Mouse (Mus musculus) intestine, embryonic 15.5 days (tissue): Measurements from ENCODE around the gene Upf1. TPM values are rescaled to one million over a fixed set of nuclear protein-coding genes. Genes with fewer than 3 reads are reported as not detected.

Experiments
- ATAC-seq: fragments of 200-750 bp; cut with Nextera tagmentation; 2 replicates; pipeline ENCODE4 v1.8.0; 2017; ENCODE audit warnings: moderate TSS enrichment, moderate library complexity
- H3K27ac ChIP-seq: fragments of 300-500 bp; sonication (generic); 2 replicates; pipeline ENCODE4 v1.5.1; 2015; ENCODE audit warnings: mild to moderate bottlenecking, inconsistent platforms
- H3K27me3 ChIP-seq: fragments of 300-500 bp; sonication (generic); replicated peaks from 2 replicates; pipeline ENCODE4 v1.6.1; 2015; ENCODE audit warnings: inconsistent platforms
- H3K36me3 ChIP-seq: fragments of 300-500 bp; sonication (generic); 2 replicates; pipeline ENCODE4 v1.6.1; 2015; ENCODE audit warnings: inconsistent platforms
- H3K4me1 ChIP-seq: fragments of 300-500 bp; sonication (generic); replicated peaks from 2 replicates; pipeline ENCODE4 v1.6.1; 2015; ENCODE audit warnings: inconsistent platforms
- H3K4me2 ChIP-seq: fragments of 300-500 bp; sonication (generic); replicated peaks from 2 replicates; pipeline ENCODE4 v1.6.1; 2015; ENCODE audit warnings: mild to moderate bottlenecking, inconsistent platforms
- H3K4me3 ChIP-seq: fragments of 300-500 bp; sonication (generic); replicated peaks from 2 replicates; pipeline ENCODE4 v1.5.1; 2015; ENCODE audit warnings: inconsistent platforms
- H3K9ac ChIP-seq: fragments of 300-500 bp; sonication (generic); 2 replicates; pipeline ENCODE4 v1.6.1; 2015; ENCODE audit warnings: inconsistent platforms
- H3K9me3 ChIP-seq: fragments of 300-500 bp; sonication (generic); 2 replicates; pipeline ENCODE4 v1.6.1; 2016; ENCODE audit warnings: inconsistent platforms
- WGBS: fragments of 180-500 bp; shearing (Covaris S2); methylation state at CpG from one replicate; pipeline ENCODE4 v1.1.7; 2015; 5-methylcytosine and 5-hydroxymethylcytosine counted together
- polyA plus RNA-seq: library from polyadenylated mRNA; unstranded; fragments of >200 nt; fragmentation: Nextera tagmentation; extraction: Ambion mirVana; gene quantifications from 2 replicates; pipeline ENCODE4 v1.2.1, GENCODE M21; 2015

Gene Upf1
- 14.6 and 15.7 TPM in 2 replicates for polyA plus RNA-seq

- Histone ChIP-seq H3K9ac (peak within 1 kb of the TSS; percentile 96), H3K27ac (peak within 1 kb of the TSS; percentile 88), H3K4me1 (peaks cover 45% of the 10 kb centered on the region), H3K27me3 (no peaks in the 10 kb centered on the region), H3K4me3 (peak within 1 kb of the TSS; percentile 96), H3K9me3 (no peaks in the 10 kb centered on the region), H3K4me2 (peak within 1 kb of the TSS; percentile 90), H3K36me3 (peaks cover 13% of the 10 kb centered on the region; the same call in 1 of the 2 replicates)
- WGBS = under 1% methylated on average over 62 of the region's 69 CpGs
- ATAC-seq = peak; percentile 95
Observed at GRCm38 (mm10) chr8:70353194-70353817, at the start of gene Upf1. Gene Upf1 (minus strand): TSS chr8:70353278.

GRCm38 (mm10) chr8:70397611-70398563 lies 44.8 kb upstream of the Upf1 start:
- Histone ChIP-seq H3K4me3 (no peak overlapping the region), H3K4me1 (no peaks in the 10 kb centered on the region), H3K9me3 (no peaks in the 10 kb centered on the region), H3K27ac (no peak overlapping the region), H3K36me3 (peaks cover 2% of the 10 kb centered on the region; the same call in 1 of the 2 replicates), H3K9ac (no peak overlapping the region), H3K27me3 (no peaks in the 10 kb centered on the region), H3K4me2 (no peak overlapping the region)
- WGBS = 86% methylated on average over 16 of the region's 16 CpGs
- ATAC-seq = no peak

DNA sequence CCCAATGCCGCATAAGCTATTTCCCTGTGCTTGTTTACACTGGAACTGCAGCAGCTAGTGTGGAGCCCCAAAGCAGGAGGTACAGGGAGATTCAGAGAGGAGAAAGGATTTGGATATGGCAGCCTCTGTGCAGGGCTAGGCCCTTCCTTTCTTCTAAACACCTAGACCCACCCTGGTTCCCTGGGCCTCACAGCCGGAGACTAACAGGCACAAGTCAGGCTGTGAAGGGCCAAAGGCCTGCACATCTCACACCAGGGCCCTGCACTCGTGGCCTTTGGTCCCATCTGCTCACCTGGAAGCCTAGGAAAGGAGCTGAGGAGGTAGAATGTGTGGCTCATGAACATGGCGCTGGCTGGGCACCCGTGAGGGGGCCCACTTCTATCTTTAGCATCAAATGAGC lies 43.1 kb upstream of the Upf1 start:
- Histone ChIP-seq H3K27ac (no peak overlapping the region), H3K27me3 (no peaks in the 10 kb centered on the region), H3K9ac (no peak overlapping the region), H3K4me1 (no peaks in the 10 kb centered on the region), H3K36me3 (peaks cover 5% of the 10 kb centered on the region; the same call in 1 of the 2 replicates), H3K9me3 (no peaks in the 10 kb centered on the region), H3K4me3 (no peak overlapping the region), H3K4me2 (no peak overlapping the region)
- ATAC-seq = no peak
- WGBS = 84% methylated on average over 5 of the region's 5 CpGs

- 83% methylated on average over 5 of the region's 5 CpGs for WGBS
- Histone ChIP-seq H3K4me2 (no peak overlapping the region), H3K36me3 (peaks cover 5% of the 10 kb centered on the region; the same call in 1 of the 2 replicates), H3K9me3 (no peaks in the 10 kb centered on the region), H3K27ac (no peak overlapping the region), H3K4me1 (no peaks in the 10 kb centered on the region), H3K9ac (no peak overlapping the region), H3K27me3 (no peaks in the 10 kb centered on the region), H3K4me3 (no peak overlapping the region)
- ATAC-seq = no peak
Observed at GRCm38 (mm10) chr8:70395649-70396048, 42.6 kb upstream of the Upf1 start.

DNA sequence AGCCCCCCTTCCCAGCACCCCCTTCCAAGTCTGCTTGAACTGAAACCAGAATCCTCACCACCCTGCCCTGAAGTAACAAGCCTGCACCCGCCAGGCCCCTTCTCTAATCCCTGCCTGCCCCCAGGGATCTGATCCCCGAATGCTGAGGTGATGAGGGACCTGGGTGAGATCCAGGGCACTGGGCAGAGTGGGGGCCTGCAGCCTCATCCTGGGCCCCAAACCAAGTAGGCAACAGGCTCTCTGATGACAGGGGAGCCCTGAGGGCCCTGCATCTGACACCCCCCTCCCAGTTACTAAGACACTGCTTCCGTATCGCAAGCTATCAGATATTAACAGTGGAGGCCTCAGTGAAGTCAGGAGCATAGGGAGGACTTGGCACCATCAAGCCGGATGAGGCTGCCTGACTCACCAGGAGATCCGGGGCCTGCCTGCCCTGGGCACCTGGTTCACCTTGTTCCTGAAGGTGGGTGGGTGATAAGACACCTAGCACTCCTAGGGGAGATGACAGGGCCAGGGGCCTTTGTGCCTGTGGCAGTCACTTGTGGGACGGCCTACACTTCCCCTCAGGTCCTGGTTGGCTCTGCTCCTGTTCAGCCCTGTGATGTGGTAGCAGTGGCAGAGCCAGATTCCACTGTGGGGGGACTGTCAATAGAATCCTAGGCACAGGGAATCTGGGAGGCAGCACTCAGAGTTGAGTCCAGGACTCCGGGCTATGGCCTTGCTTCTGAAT lies 41.4 kb upstream of the Upf1 start:
- H3K27me3 ChIP-seq = no peaks in the 10 kb centered on the region

DNA sequence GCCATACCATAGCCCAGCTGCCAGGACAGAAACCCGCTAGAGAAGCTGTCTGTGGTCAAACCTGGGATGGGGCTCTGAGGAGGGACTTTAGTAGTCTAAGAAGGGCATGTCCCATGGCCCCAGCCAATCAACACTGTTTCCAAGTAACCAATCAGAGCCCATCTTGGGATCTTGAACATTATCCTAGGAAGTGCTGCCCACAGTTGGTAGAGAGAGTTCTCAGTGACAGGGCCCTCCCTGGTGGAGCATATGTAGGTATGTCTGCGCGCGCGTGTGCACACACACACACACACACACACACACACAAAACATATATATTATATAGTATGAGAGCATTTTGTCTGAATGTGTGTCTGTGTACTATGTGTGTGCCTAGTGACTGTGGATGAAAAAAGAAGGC lies 40.0 kb upstream of the Upf1 start:
- H3K4me3 ChIP-seq = no peak overlapping the region
- ATAC-seq = no peak

More for the DNA sequence above, 41.4 kb upstream of the Upf1 start:
- Histone ChIP-seq H3K4me3 (no peak overlapping the region), H3K4me2 (no peak overlapping the region), H3K9ac (no peak overlapping the region), H3K4me1 (no peaks in the 10 kb centered on the region), H3K27ac (no peak overlapping the region), H3K9me3 (no peaks in the 10 kb centered on the region), H3K36me3 (peaks cover 3% of the 10 kb centered on the region; the same call in 1 of the 2 replicates)
- 88% methylated on average over 8 of the region's 8 CpGs for WGBS
- ATAC-seq = no peak

DNA sequence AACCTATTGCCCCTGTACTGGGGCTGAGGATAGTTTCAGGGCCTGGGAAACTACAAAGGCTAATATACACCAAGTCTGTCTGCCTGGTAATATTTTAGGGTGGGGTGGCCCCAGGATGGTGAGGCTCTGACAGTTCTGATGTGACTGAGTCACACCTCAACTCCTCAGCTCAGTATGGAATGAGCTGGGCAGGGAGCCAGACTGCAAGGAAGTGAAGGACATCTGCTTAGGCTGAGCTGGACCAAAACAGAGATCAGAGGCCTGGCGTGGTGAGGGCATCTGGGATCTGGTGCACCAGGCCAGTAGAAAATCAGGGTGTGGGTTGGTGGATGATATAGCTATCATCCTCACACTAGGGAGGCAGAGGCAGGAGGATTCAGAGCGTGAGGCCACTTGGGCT lies 36.6 kb upstream of the Upf1 start:
- WGBS = 84% methylated on average over 2 of the region's 2 CpGs

More for the DNA sequence above, 40.0 kb upstream of the Upf1 start:
- Histone ChIP-seq H3K36me3 (peaks cover 3% of the 10 kb centered on the region; the same call in 1 of the 2 replicates), H3K27me3 (no peaks in the 10 kb centered on the region), H3K4me2 (no peak overlapping the region), H3K4me1 (no peaks in the 10 kb centered on the region), H3K9ac (no peak overlapping the region), H3K9me3 (no peaks in the 10 kb centered on the region), H3K27ac (no peak overlapping the region)
- 90% methylated on average over 5 of the region's 5 CpGs for WGBS

GRCm38 (mm10) chr8:70383287-70383686 lies 30.2 kb upstream of the Upf1 start:
- H3K9ac ChIP-seq = no peak overlapping the region
- H3K27me3 ChIP-seq = peaks cover 12% of the 10 kb centered on the region
- H3K4me2 ChIP-seq = no peak overlapping the region
- peak; percentile 69 for ATAC-seq
- no peaks in the 10 kb centered on the region for H3K4me1 ChIP-seq
- H3K27ac ChIP-seq = no peak overlapping the region
- H3K4me3 ChIP-seq = no peak overlapping the region
- H3K9me3 ChIP-seq = no peaks in the 10 kb centered on the region
- H3K36me3 ChIP-seq = peaks cover 7% of the 10 kb centered on the region
- WGBS = 55% methylated on average over 3 of the region's 3 CpGs

More for the DNA sequence above, 36.6 kb upstream of the Upf1 start:
- Histone ChIP-seq H3K4me3 (no peak overlapping the region), H3K4me1 (no peaks in the 10 kb centered on the region), H3K4me2 (no peak overlapping the region), H3K27me3 (no peaks in the 10 kb centered on the region), H3K36me3 (peaks cover 10% of the 10 kb centered on the region), H3K9me3 (no peaks in the 10 kb centered on the region), H3K27ac (no peak overlapping the region), H3K9ac (no peak overlapping the region)
- ATAC-seq = no peak

- no peak overlapping the region for H3K27ac ChIP-seq
- H3K9ac ChIP-seq = no peak overlapping the region
- peaks cover 43% of the 10 kb centered on the region for H3K27me3 ChIP-seq
- no peaks in the 10 kb centered on the region for H3K36me3 ChIP-seq
- H3K4me3 ChIP-seq = no peak overlapping the region
- H3K9me3 ChIP-seq = no peaks in the 10 kb centered on the region
- WGBS = 84% methylated on average over 12 of the region's 12 CpGs
- ATAC-seq = no peak
- H3K4me1 ChIP-seq = peaks cover 15% of the 10 kb centered on the region
- H3K4me2 ChIP-seq = no peak overlapping the region
Observed at GRCm38 (mm10) chr8:70380069-70380468, 27.0 kb upstream of the Upf1 start.

GRCm38 (mm10) chr8:70377049-70377448 lies 24.0 kb upstream of the Upf1 start:
- H3K4me2 ChIP-seq = no peak overlapping the region
- no peak for ATAC-seq
- H3K36me3 ChIP-seq = no peaks in the 10 kb centered on the region
- no peak overlapping the region for H3K4me3 ChIP-seq
- no peaks in the 10 kb centered on the region for H3K9me3 ChIP-seq
- 13% methylated on average over 15 of the region's 15 CpGs for WGBS
- no peak overlapping the region for H3K27ac ChIP-seq
- H3K4me1 ChIP-seq = peaks cover 34% of the 10 kb centered on the region
- peaks cover 73% of the 10 kb centered on the region for H3K27me3 ChIP-seq
- H3K9ac ChIP-seq = no peak overlapping the region

DNA sequence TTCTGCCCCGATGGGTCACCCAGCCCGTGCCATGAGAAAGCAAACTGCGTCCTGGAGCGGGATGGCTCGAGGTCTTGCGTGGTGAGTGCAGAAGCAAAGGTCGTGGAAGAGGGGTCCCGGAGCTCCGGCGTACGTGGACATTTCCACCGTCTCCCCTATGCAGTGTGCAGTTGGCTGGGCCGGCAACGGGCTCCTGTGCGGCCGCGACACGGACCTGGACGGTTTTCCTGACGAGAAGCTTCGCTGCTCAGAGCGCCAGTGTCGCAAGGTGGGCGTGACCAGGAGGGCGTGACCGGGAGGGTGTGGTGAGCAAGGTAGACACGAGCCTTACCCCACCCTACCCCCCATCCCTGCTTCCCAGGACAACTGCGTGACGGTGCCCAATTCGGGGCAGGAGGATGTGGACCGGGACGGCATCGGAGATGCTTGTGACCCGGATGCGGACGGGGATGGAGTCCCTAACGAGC lies 23.2 kb upstream of the Upf1 start:
- H3K4me1 ChIP-seq = peaks cover 34% of the 10 kb centered on the region
- no peak overlapping the region for H3K27ac ChIP-seq
- H3K9ac ChIP-seq = no peak overlapping the region
- H3K27me3 ChIP-seq = peaks cover 80% of the 10 kb centered on the region
- ATAC-seq = no peak
- no peaks in the 10 kb centered on the region for H3K9me3 ChIP-seq
- H3K4me2 ChIP-seq = peak overlapping the region; percentile 27; the same call in 1 of the 2 replicates
- H3K4me3 ChIP-seq = peak overlapping the region; percentile 17
- 6% methylated on average over 37 of the region's 37 CpGs for WGBS
- no peaks in the 10 kb centered on the region for H3K36me3 ChIP-seq
